Mouse (Mus musculus) thymus, adult 18-20 months (tissue): ENCODE measurements around the gene Ddx51.

Experiments
- DNase-seq, 2 experiments: peaks; one replicate each; pipeline ENCODE4 v3.0.0; 2022; ENCODE audit warnings: mixed read lengths in 2 of 2

Ddx51 gene

DNA sequence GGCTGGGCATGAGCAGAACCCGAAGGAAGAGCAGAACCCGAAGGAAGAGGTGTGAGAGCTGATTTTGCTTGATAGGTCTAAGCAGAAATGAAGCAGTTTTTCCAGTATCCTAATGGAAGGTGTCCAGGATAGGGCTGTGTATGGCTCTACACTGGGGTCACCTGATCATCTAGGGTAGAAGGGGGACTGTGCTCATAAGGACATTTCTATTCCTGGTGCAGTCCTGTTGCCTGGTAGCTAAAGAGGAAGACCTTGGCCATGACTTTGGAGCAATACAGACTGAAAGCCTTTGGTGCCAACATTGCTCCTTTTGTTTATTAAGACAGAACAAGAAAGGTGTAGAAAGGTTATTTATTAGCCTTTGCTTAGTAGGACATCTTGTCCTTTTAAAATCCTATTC is 10.8 kb downstream of the Ddx51 start:
- no peak for DNase-seq

DNA sequence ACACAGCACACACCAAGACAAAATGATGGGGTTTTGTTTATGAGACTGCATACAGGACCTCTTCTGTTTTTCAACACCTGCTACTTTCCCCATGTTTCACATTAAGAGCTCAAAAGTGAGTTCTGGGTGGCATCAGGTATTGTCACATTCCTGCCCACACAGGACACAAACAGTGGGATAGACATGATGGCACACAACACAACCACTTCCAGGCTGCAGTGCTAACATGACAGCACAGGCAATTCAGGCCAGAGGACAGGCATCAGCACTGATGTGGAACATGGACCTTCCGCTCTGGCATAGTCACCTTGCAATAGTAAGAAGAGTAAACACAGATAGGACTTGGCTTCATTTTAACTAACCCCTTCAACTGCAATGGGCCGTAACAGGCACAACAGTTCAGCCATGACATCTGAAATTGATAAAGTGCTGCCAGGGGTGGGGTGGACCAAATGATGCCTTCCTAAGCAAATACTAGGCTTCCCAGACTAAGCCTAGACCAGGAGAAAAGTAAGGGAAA is 11.6 kb downstream of the Ddx51 start:
- DNase-seq: no peak

GRCm38 (mm10) chr5:110665486-110666121 is 12.4 kb downstream of the Ddx51 start:
- DNase-seq: no peak

DNA sequence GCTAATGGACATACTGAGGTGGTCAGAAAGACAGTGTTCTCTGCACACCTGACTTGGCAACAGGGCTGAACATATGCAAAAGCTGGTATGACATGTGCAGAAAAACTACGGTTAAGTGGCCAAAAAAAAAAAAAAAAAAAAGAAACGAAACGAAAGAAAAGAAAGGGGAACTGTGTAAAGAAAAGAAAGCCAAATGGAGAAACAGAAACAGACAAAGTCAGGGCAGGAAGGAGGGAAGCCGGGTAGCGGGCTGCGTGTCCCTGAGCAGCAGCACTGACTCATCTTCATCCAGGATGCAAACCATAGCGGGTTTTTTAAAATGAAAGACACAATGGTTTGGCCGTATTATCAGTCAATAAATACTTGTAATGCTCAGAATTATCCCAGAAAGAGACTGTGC is 28.8 kb downstream of the Ddx51 start:
- no peak for DNase-seq

DNA sequence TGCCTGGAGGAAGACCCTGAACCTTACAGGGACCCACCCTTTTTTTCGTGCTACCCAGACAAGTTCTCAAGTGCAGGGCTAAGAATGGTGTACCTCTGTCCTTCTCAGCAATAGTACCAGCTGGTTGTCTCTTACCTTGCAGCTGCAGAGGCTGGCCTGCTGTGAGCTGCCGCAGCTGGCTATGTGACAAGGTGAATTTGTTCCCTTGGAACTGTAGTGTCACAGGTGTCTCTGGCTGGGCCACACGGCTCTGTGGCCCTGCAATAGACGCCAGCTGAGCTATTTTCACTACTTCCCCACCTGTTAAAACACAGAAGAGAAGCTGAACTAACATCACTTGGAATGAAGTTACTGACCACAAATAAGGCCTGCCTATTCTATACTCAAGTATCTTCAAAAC is 45.4 kb downstream of the Ddx51 start:
- no peak for DNase-seq

DNA sequence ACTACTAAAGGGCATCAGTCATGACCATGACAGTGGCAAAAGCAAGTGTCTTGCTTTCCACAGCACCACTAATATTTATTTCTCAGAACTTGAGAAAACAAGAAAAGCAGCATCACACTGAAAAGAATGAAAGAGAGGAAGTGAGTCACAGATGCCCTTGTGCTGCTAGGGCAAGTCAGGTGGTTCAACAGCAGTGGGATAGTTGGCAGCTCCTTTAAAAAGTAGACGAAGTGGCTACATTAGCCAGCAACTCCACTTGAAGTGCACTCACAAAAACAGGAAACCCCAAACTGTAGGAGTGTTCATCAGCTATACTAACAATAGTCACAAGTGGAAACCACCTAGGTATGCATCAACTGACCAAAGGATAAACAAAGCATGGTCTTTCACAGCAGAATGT is 50.8 kb downstream of the Ddx51 start:
- DNase-seq: no peak

DNA sequence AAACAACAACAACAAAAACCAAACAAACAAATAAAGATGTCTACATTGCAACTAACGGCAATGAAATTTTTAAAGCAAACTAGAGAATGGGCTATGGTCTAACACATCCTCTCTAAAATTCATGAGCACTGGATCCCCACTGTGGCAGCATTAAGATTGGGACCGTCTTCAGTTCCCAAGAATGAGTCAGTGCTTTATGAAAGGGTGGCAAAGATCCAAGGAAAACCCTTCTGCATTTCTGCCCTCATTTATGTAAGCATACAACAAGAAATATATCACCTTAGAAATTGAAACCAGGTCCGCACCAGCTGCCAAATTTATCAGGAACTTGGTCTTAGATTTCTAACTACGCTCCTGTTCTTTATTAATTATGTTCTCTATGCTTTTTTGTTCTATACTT is 56.0 kb downstream of the Ddx51 start:
- DNase-seq: no peak
